Mouse (Mus musculus): ENCODE measurements at regions not wholly inside any gene's neighbourhood (a gene's known extent, or its start where the extent isn't known, plus 50 kb on each side); places are given as distances from the start of the nearest gene placed in this dataset.

GRCm38 (mm10) chr4:148723208-148723607 lies 80.1 kb downstream of the Gm572 start:
- Histone ChIP-seq H3K27ac (ENCODE audit: insufficient read depth, low read length) (no peak overlapping the region), H3K4me3 (ENCODE audit: insufficient read depth, low read length) (no peak overlapping the region), H3K4me1 (ENCODE audit: control insufficient read depth, insufficient read depth, low read length) (no peaks in the 10 kb centered on the region)
- no peak for TF ChIP-seq POLR2A (IDR thresholded peaks at IDR 0.05; ENCODE audit: extremely low read depth, insufficient read depth, low read length)
- TF ChIP-seq CTCF (IDR thresholded peaks at IDR 0.05; ENCODE audit: extremely low read depth, insufficient read depth, low read length), result no peak

GRCm38 (mm10) chr4:148723934-148724719 lies 80.1 kb upstream of the Casz1 start:
- Histone ChIP-seq H3K27ac (ENCODE audit: insufficient read depth, low read length) (no peak overlapping the region), H3K4me3 (ENCODE audit: insufficient read depth, low read length) (no peak overlapping the region), H3K4me1 (ENCODE audit: control insufficient read depth, insufficient read depth, low read length) (no peaks in the 10 kb centered on the region)
- no peak for TF ChIP-seq POLR2A (IDR thresholded peaks at IDR 0.05; ENCODE audit: extremely low read depth, insufficient read depth, low read length)
- TF ChIP-seq CTCF (IDR thresholded peaks at IDR 0.05; ENCODE audit: extremely low read depth, insufficient read depth, low read length), result no peak

- Histone ChIP-seq H3K4me3 (ENCODE audit: insufficient read depth, low read length) (no peak overlapping the region), H3K4me1 (ENCODE audit: control insufficient read depth, insufficient read depth, low read length) (no peaks in the 10 kb centered on the region), H3K27ac (ENCODE audit: insufficient read depth, low read length) (no peak overlapping the region)
- TF ChIP-seq CTCF (IDR thresholded peaks at IDR 0.05; ENCODE audit: extremely low read depth, insufficient read depth, low read length) (no peak), POLR2A (IDR thresholded peaks at IDR 0.05; ENCODE audit: extremely low read depth, insufficient read depth, low read length) (no peak)
Measured at GRCm38 (mm10) chr4:148728800-148729199, 75.4 kb upstream of the Casz1 start.

- Histone ChIP-seq H3K4me1 (ENCODE audit: control insufficient read depth, insufficient read depth, low read length) (no peaks in the 10 kb centered on the region), H3K4me3 (ENCODE audit: insufficient read depth, low read length) (no peak overlapping the region), H3K27ac (ENCODE audit: insufficient read depth, low read length) (no peak overlapping the region)
- TF ChIP-seq CTCF (IDR thresholded peaks at IDR 0.05; ENCODE audit: extremely low read depth, insufficient read depth, low read length) (no peak), POLR2A (IDR thresholded peaks at IDR 0.05; ENCODE audit: extremely low read depth, insufficient read depth, low read length) (no peak)
Measured at GRCm38 (mm10) chr4:148731586-148731985, 72.6 kb upstream of the Casz1 start.

GRCm38 (mm10) chr4:148734061-148734460 lies 70.2 kb upstream of the Casz1 start:
- Histone ChIP-seq H3K27ac (ENCODE audit: insufficient read depth, low read length) (no peak overlapping the region), H3K4me1 (ENCODE audit: control insufficient read depth, insufficient read depth, low read length) (no peaks in the 10 kb centered on the region), H3K4me3 (ENCODE audit: insufficient read depth, low read length) (no peak overlapping the region)
- no peak for TF ChIP-seq POLR2A (IDR thresholded peaks at IDR 0.05; ENCODE audit: extremely low read depth, insufficient read depth, low read length)
- TF ChIP-seq CTCF (IDR thresholded peaks at IDR 0.05; ENCODE audit: extremely low read depth, insufficient read depth, low read length), result no peak

GRCm38 (mm10) chr4:148734547-148734946 lies 69.7 kb upstream of the Casz1 start:
- TF ChIP-seq CTCF (IDR thresholded peaks at IDR 0.05; ENCODE audit: extremely low read depth, insufficient read depth, low read length) (no peak), POLR2A (IDR thresholded peaks at IDR 0.05; ENCODE audit: extremely low read depth, insufficient read depth, low read length) (no peak)
- Histone ChIP-seq H3K27ac (ENCODE audit: insufficient read depth, low read length) (no peak overlapping the region), H3K4me1 (ENCODE audit: control insufficient read depth, insufficient read depth, low read length) (no peaks in the 10 kb centered on the region), H3K4me3 (ENCODE audit: insufficient read depth, low read length) (no peak overlapping the region)

GRCm38 (mm10) chr4:148738601-148739530 lies 65.4 kb upstream of the Casz1 start:
- Histone ChIP-seq H3K27ac (ENCODE audit: insufficient read depth, low read length) (no peak overlapping the region), H3K4me3 (ENCODE audit: insufficient read depth, low read length) (no peak overlapping the region), H3K4me1 (ENCODE audit: control insufficient read depth, insufficient read depth, low read length) (0 out of 2 replicates have a peak, but pooled peaks cover 1% of the 10 kb centered on the region)
- no peak for TF ChIP-seq CTCF (IDR thresholded peaks at IDR 0.05; ENCODE audit: extremely low read depth, insufficient read depth, low read length)
- TF ChIP-seq POLR2A (IDR thresholded peaks at IDR 0.05; ENCODE audit: extremely low read depth, insufficient read depth, low read length), result no peak

GRCm38 (mm10) chr4:148742549-148743413 lies 61.4 kb upstream of the Casz1 start:
- 0 out of 2 replicates have a peak, but pooled peaks cover 1% of the 10 kb centered on the region for H3K4me1 ChIP-seq (ENCODE audit: control insufficient read depth, insufficient read depth, low read length)
- TF ChIP-seq CTCF (IDR thresholded peaks at IDR 0.05; ENCODE audit: extremely low read depth, insufficient read depth, low read length), result peak; percentile 48
- TF ChIP-seq POLR2A (IDR thresholded peaks at IDR 0.05; ENCODE audit: extremely low read depth, insufficient read depth, low read length), result no peak
- no peak overlapping the region for H3K27ac ChIP-seq (ENCODE audit: insufficient read depth, low read length)
- peak overlapping the region; percentile 14; the same call in 1 of the 2 replicates for H3K4me3 ChIP-seq (ENCODE audit: insufficient read depth, low read length)

- 0 out of 2 replicates have a peak, but pooled peaks cover 1% of the 10 kb centered on the region for H3K4me1 ChIP-seq (ENCODE audit: control insufficient read depth, insufficient read depth, low read length)
- H3K4me3 ChIP-seq (ENCODE audit: insufficient read depth, low read length), result no peak overlapping the region
- no peak for TF ChIP-seq CTCF (IDR thresholded peaks at IDR 0.05; ENCODE audit: extremely low read depth, insufficient read depth, low read length)
- TF ChIP-seq POLR2A (IDR thresholded peaks at IDR 0.05; ENCODE audit: extremely low read depth, insufficient read depth, low read length), result no peak
- H3K27ac ChIP-seq (ENCODE audit: insufficient read depth, low read length), result no peak overlapping the region
Measured at GRCm38 (mm10) chr4:148743414-148743844, 60.8 kb upstream of the Casz1 start.

Data from cortical plate, adult 2 months (tissue).